Mouse (Mus musculus): Measurements from ENCODE around the gene Trp53bp2.

DNA sequence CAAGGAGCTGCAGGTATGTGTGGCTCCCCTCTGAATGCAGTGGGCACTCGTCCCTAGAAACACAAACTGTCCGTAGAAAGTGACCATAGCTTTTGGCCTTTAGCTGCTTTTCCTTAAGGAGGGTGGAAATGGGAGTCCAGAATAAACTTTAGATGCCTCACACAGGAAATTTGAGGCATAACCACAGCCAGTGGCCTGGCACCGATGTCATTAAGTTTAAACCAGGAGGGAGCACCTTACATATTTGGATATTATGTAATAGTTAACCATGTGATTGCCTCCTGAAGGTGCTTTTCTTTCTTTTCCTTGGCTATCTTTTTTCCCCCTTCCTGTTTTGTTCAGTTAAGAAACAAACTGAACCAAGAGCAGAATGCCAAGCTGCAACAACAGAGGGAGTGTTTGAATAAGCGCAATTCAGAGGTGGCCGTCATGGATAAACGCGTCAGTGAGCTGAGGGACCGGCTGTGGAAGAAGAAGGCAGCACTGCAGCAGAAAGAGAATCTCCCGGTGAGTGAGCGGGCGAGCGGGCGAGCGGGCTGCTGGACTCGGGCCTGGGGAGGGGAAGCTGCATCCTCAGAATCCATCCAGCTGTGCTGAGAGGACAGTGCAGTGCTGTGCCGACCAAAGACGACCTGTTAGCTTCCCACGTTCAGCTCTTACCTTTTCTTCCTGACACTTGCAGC lies 33.0 kb downstream of the Trp53bp2 start:
- TF ChIP-seq POLR2A (IDR thresholded peaks at IDR 0.05; ENCODE audit: insufficient read depth, low read length), result no peak
- TF ChIP-seq CTCF (IDR thresholded peaks at IDR 0.05; ENCODE audit: low read depth, low read length), result no peak
